Mouse (Mus musculus): ENCODE measurements at regions not wholly inside any gene's neighbourhood (a gene's known extent, or its start where the extent isn't known, plus 50 kb on each side); places are given as distances from the start of the nearest gene placed in this dataset.

DNA sequence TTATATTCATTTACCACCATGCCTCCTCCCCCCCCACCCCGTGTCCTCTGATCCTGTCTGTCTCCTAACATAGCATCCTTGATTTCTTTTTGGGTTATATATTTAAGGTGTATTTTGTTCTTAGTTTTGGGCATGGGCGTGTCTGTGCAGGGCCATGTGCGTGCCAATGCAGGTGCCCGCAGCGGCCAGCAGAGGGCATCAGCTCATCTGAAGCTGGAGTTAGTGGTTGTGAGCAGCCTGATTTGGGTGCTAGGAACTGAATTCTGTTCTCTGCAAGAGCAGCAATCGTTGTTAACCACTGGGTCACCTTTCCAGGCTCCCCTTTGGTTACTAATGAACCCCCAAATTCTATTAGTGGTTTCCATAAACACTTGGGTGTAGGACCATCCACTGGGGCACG is 167.5 kb upstream of the Zfp64 start:
- DNase-seq, result no peak

DNA sequence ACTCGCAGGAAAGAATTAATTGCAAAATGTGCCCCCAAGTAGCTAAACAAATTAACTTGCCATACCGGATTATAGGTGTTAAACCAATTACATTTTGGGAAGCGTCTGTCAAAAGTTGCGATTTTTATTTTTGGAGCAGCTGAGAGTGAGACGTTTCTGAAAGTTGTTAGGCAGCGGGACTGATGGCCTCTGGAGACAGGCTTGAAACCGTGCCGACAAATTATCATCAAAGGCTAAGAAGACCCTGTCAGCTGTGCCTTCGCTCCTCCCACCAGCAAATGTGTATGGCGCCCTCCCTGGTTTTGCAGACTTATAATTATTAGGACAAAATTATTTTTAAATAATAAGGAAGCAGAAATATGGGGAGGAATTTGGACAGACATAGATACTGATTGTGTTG is 161.5 kb upstream of the Zfp64 start:
- DNase-seq, result peak; percentile 8 to 11

DNA sequence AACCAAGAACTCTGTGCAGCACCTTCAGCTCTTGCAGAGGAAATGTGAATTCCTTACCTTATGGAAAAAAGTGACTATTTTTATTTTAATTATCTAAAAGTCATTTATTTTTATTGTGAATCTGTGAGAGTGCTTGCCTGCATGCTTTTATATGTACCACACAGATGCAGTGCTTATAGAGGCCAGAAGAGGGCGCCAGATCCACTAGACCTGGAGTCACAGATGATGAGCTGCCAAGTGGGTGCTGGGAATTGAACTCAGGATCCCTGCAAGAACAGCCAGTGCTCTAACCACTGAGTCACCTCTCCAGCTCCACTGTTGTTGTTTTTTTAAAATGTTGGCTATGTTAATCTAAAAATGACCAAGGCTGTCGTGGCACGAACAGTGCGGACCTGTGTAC is 153.7 kb upstream of the Zfp64 start:
- DNase-seq, result peak in 1 of 2 experiments; percentile 37

DNA sequence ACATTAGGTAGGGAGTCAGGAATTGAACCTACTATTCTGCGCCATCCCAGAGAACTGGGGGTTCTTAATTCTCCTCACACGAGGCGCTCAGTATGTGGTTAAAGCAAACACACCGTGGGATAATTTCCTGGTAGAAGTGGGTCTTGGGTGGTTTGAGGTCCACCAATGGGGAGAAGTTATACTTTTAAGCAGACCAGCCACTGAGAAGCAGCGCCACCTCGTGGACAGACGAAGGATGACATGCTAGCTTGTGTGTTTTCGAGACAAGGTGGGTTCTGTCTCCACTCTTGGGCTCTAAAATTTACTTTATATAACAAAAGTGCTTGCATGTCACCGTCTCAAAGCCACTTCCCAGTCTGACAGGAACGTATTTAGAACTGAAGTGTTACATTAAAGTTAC is 152.7 kb upstream of the Zfp64 start:
- DNase-seq, result peak; percentile 29 to 50

DNA sequence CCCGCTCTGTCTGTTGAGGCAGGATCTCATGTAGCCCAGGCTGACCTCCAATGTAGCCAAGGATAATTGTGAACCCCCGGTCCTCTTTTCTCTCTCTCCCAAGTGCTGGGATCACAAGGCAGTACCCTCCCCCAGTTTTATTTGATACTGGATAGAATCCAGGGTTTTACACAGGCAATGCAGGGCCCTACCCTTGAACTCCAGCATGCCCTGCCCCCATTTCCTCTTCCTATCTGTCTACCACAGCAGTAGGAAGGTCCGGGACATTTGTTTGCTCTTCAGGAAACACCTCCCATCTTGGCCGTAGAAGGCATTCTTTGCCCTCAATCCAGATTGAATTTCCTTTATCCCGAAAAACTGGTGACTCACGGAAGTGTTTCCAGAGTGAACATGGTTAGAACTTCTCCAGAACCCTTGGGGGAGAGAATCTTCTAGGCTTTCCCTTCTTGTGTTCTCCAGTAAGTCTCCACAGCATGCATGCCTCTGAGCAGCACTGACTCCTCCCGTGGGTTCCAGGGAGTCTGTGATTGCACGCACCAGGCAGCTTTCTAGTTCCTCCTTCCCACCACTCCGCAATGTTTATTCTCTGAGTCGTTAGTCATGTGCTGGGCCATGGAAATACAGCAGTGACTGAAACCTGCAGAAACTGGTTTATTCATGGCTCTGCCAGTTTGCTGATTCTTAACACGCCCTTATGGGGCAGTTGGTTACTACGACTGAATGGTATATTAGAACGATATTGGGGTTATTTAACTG is 146.3 kb upstream of the Zfp64 start:
- DNase-seq, result no peak

DNA sequence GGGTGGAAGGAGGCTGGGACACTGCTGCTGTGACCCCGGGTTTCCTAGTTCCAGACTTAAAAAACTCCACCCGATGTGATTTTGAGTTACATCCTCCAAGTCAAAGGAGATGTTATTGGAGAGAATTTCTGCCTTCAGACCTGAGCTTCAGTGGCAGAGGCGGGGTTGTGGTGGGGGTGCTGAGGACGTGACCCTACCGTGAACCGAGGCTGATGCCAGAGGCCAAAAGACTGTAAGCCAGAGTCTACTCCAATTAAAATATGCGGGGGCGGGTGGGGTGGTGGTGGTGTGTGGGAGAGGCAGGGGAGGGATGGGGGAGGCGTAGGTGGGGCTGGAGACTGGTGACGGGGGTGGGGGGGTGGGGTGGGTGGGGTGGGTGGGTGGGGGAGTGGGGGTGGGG is 145.1 kb upstream of the Zfp64 start:
- no peak for DNase-seq

DNA sequence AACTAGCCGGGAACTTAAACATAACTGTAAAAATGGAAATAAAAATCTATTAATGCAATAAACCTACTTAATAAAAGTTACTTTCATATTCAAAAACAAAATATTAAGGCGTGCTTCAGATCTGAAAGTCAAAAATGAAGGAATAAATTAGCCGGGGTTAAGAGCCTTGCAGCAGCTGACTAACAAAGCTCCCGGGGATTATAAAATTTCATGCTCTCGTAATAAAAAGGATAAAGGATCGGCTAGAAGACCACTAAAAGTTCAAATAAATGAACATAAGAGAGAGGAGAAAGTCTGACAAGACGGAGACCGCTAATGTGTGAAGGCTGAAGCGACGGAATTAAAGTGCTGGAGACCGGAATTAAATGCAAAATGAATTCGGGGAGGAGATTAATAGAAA is 144.3 kb upstream of the Zfp64 start:
- DNase-seq, result no peak

DNA sequence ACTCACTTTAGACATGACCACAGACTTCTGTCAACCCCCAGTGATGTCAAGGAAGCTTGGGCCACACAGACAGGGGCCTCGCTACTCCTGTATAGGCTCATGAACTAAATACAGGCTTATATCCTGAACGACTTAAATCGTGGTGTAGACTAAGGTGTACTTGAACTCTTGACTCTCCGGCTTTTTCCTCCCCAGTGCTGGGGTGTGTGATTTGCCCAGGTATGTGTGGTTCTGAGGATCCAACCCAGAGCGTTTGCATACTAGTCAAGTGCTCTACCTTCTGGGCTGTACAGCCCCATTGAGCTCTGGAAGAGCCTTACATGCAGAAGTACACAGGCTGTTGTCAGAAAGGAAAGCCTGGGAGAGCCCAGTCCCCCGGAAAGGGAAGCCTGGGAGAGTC is 143.2 kb upstream of the Zfp64 start:
- no peak for DNase-seq

DNA sequence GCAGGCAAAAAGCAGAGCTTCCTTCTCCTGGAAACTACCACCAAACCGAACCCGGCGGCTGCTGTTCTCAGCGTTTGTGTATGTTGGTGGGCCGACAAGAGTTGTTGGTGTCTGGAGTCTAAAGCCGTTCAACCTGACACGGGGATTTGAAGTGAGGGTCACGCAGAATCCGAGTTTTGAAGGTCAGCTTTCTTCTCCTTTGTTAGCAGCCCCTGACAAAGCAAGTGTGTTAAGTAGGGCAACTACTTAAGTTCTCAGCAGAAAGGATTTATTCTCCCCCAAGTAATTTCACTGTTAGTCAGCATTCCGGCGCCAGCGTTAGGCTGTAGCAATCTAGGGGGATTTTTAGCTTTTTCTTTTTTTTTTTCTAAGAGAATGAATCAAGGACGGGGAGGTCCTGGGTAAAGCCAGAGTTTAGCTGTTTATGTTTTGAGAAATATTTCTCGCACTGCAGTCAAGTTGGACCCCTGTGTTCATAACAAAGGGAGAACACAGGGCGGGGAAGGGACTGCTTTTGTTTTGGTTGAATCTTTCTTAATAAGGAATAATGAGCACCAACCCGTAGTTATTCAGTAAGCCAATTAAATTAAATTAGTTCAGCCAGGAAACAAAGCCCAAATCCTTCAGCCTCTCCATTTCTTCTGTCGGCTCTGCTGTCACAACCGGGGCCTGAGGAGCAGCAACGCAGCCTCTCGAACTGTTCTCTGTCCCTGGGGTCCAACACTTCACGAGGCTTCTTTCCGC is 138.8 kb upstream of the Zfp64 start:
- no peak for DNase-seq

DNA sequence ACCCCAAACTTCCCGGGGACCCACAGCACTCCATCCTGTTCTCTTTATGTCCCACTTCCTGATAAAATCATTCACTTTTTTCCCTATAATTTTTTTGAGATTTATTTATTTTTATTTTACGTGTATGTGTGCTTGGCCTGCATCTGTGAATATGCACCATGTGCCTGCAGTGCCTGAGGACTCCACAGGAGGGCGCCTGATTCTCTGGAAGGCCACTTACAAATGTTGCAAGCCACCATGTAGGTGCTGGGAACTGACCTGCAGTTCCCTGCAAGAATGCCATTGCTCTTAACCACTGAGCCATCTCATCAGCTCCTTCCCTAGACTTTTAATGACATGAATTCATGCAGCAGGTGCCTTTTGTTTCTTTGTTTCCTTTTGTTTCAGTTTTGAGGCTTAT is 134.9 kb upstream of the Zfp64 start:
- peak in 1 of 2 experiments; percentile 9 for DNase-seq

DNA sequence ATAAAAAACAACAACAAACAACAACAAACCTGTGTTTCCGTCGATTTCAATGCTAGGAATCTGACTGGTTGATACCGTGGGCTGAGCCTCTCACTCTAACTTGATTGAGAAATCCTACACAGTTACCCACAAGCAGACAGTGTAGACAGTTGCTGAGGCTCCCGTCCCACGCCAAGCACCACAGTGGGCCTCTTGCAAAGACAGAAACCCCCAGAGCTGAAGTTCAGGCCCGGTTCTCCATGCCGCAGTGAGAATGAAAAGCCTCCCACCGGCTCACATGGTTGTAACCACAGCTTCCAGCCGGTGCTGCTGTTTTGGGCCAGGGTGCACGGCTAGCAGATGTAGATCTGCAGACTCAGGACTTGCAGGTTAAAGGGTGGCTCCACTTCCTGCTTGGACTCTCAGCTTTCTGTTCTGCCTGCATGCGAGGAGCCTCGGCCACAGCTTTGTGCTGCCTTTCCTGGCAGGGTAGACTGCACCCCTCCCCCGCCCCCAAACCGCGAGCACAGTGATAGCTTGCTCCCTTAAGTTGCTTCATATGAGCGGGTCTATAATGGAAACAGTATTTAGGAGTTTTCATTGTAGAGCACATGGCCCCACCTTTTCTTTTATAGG is 133.6 kb upstream of the Zfp64 start:
- DNase-seq, result no peak

DNA sequence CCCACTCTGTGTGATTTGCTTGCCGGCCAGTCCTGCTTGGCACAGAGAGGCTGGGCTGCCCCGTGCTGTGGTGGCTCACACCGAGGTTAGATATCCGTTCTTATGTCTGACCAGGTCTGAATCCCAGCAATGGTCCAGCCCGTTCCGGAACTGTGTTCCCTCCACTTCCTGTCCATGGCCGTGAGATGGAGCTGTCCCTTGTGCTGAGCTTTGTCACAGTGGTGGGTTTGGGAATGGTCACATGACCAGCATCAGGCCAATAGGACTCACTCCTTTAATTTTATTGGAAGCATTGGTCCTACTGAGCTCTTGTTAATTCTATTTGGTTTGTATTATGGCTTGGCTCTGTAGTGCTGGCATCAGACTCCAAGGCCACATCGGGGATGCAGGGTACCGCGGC is 132.9 kb upstream of the Zfp64 start:
- DNase-seq, result no peak

DNA sequence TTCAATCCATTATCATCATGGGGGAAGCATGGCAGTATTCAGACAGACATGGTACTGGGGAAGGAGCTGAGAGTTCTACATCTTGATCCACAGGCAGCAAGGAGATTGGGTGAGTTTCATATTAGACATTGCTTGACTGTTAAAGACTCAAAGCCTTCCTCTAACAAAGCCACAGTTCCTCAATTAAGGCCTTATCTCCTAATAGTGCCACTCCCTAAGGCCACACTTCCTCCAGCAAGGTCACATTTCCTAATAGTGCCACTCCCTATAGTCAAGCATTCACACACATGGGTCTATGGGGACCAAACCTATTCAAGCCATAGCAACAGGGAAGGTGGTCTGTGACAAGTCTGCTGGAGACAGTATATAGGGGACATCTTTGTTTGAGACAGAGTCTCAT is 115.9 kb upstream of the Zfp64 start:
- no peak for DNase-seq

DNA sequence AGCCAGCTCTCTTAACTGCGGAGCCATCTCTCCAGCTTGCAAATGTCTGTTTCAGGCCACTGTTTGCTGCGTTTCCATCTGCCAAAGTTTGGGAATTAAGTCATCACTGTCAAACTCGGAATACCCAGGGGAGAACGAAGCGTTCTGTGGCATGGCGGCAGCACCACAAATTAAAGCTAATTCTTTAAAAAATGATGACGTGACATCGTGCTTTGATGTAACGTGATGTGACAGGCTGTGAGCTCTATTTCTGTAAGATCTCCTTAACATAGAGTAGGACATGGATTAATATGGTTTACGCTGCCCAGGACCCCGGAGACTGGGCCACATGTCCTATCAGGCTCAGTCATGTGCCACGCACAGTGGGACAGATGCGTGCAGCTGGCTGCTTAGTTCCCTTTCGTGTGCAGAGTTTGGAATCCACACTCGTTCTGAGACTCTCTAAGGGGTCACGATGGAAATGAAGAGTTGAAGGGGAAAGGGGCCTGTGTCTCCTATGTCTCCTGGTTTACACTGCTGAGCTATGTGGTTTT is 109.8 kb upstream of the Zfp64 start:
- DNase-seq, result no peak

DNA sequence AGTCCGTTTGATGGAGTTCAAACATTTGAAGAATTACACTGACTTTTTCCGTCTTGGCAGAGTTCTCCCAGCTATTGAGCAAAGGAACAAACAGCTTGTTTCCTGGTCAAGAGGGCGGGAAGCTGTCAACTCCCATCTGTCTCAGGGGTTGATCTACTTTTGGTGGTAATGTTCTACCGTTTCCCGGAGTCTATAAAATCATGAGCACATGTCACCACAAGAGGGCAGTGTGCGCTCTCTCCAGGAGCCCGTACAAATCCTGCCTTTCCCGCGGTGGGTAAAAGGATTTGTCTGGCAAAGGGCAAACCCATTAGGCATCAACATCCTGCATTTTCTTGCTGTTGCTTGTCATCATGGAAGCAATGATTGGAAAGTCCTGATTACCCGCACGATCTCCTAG is 106.1 kb upstream of the Zfp64 start:
- peak; percentile 89 to 90 for DNase-seq

DNA sequence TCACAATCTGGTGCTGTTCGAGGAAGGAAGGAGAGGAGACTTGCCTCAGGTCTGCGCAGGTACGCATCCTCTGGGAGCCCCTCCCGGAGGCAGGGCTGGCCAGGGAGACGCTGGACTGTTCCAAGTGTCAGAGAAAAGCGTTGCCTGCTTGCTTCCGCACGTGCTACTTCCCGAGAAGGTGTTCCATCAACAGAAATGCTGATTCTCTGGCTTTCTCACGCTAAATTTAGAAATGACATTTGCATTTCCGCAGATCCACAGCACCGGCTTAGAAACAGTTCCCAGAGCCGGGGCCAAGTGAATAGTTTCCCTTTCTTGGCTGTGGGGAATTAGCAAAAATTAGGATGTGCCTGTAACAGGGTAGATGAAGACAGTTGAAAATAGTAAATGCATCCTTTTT is 105.1 kb upstream of the Zfp64 start:
- DNase-seq, result no peak

DNA sequence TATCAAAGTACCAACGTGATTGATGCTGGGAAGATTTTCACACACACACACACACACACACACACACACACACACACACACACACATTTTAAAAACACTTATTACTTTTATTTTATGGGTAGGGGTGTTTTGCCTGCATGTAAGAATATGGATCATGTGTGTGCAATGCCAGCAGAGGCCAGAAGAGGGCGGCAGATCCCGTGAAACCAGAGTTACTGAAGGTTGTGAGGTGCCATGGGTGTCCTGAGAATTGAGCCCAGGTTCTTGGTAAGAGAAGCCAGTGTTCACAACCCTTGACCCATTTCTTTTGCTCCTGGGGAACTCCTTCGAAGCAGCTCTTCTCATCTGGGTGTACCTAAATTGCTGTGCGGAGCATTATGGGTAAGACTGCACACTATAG is 102.4 kb upstream of the Zfp64 start:
- peak in 1 of 2 experiments; percentile 24 for DNase-seq

DNA sequence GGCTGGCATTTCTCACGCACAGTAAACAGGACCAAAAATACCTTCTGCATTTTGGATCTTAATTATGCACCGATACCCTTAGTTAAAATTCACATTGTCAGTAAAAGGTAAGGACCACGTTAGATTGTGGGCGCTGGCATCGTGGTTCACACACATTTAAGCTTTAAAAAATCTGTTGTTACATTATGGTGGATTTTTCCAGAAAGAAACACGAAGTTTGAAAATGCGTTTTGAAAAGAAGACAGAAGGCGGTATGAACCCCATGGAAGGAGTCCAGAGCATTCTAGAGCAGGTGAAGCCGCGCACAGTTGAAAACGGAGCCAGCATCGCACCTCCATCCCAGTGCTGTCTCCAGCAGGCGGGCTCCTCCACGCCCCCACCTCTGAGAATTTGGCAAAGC is 94.6 kb upstream of the Zfp64 start:
- DNase-seq, result no peak

DNA sequence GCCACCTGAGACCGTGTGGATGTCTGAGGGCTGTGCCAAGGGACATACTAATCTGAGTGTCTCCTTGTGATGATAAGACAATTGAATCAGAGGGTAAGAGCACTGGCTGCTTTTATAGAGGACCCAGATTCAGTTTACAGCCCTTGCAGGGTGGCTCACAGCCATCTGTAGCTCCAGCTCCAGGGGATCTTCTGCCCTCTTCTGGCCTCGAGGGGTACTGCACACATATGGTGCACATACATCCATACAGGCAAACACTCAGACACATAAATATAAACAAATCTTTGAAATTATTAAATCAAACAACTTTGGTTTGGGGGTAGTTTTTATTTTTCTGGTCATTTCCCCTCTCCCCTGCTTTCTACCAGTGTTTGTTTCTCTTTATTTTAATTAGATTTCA is 86.4 kb upstream of the Zfp64 start:
- DNase-seq, result no peak

DNA sequence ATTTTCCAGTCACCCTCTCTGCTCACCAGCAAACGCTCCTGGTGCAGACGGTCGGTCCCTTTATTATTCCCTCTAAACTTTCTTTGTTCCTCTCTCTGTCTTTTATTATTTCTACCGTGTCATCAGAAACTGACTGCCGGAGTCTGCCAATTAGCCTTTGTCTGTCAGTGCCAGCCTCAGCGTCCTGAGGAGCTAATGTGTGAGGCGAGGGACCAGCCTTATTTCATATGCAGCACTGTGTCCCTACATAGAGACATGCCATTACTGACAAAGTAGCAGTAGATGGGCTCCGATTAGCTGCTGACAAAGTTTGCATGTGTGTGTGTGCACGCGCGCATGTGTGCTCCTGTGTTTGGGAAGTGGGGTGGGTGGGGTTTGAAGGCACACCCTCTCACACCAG is 82.6 kb upstream of the Zfp64 start:
- DNase-seq, result no peak

DNA sequence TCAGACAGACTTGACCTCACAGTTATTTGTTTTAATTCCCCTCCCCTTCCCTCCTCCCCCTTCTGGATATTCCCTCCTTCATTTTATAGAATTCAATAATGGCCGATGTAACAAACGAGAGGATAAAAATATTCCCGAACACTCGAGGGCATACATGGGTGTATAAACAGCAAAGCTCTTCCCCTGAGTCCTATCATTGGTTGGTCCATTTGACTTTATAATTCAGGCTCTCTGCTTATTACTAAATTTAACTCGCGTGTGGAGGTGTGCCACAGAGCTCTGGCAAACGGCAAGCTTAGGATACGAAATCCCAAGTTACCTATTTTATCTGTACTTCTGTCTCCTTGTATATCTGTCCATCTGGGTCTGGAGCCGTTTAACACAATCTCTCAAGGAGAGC is 82.1 kb upstream of the Zfp64 start:
- DNase-seq, result no peak

DNA sequence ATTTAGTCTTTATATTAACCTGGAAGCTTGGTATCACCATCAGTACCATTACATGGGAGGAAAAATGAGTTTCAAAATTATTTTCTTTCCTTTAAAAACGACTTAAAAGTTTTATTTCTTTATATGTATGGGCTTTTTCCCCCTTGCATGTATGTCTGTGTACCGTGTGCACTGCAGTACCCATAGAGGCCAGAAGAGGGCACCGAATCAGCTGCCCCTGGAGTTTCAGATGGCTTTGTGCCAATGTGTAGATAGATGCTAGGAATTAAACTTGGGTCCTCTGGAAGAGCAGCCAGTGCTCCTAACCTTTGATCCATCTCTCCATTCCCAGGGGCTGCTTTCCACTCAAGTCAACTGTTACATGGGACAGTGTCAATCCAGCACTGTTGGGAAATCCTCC is 79.9 kb upstream of the Zfp64 start:
- DNase-seq, result peak; percentile 20 to 36

DNA sequence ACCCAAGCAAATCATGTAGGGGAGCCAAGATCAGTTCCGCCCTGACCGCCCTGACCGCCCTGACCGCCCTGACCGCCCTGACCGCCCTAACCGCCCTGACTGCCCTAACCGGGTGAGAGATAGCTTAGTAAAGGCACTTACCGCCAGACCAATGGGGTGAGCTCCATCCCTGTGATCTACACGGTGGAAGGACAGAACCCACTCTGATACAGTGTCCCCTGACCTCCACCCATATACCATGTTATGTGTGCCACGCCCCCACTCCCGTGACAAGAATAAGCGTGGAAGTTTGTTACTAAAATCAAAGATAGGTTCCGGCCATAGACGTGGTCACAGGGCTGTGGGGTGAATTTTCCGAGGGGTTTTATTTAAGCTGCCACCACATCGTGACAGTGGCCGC is 78.6 kb upstream of the Zfp64 start:
- no peak for DNase-seq

DNA sequence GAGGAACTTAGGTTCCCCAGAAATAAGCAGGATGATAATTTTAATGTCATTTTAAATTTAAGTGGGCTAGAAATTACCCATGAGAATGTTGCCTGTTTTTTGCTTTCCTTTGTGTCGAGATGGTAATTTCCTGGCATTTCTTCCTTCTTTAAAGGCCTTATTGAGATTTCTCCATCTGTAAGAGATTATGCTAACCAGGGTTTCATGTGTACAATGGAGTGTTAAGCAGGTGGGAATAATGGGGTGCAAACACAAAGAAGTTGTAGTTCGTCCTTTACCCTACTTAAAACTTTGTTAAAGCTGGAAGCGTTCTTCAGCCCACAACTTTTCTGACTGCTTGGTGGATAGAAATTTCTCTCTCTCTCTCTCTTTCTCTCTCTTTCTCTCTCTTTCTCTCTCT is 77.8 kb upstream of the Zfp64 start:
- no peak for DNase-seq
